Mouse (Mus musculus) intestine, embryonic 15.5 days (tissue): Measurements from ENCODE around the gene Oaz3. TPM values are rescaled to one million over a fixed set of nuclear protein-coding genes. Genes with fewer than 3 reads are reported as not detected.

ENCODE experiments used
- ATAC-seq: fragments of 200-750 bp; cut with Nextera tagmentation; 2 replicates; pipeline ENCODE4 v1.8.0; 2017; ENCODE audit warnings: moderate TSS enrichment, moderate library complexity
- H3K27ac ChIP-seq: fragments of 300-500 bp; sonication (generic); 2 replicates; pipeline ENCODE4 v1.5.1; 2015; ENCODE audit warnings: mild to moderate bottlenecking, inconsistent platforms
- H3K27me3 ChIP-seq: fragments of 300-500 bp; sonication (generic); replicated peaks from 2 replicates; pipeline ENCODE4 v1.6.1; 2015; ENCODE audit warnings: inconsistent platforms
- H3K36me3 ChIP-seq: fragments of 300-500 bp; sonication (generic); 2 replicates; pipeline ENCODE4 v1.6.1; 2015; ENCODE audit warnings: inconsistent platforms
- H3K4me1 ChIP-seq: fragments of 300-500 bp; sonication (generic); replicated peaks from 2 replicates; pipeline ENCODE4 v1.6.1; 2015; ENCODE audit warnings: inconsistent platforms
- H3K4me2 ChIP-seq: fragments of 300-500 bp; sonication (generic); replicated peaks from 2 replicates; pipeline ENCODE4 v1.6.1; 2015; ENCODE audit warnings: mild to moderate bottlenecking, inconsistent platforms
- H3K4me3 ChIP-seq: fragments of 300-500 bp; sonication (generic); replicated peaks from 2 replicates; pipeline ENCODE4 v1.5.1; 2015; ENCODE audit warnings: inconsistent platforms
- H3K9ac ChIP-seq: fragments of 300-500 bp; sonication (generic); 2 replicates; pipeline ENCODE4 v1.6.1; 2015; ENCODE audit warnings: inconsistent platforms
- H3K9me3 ChIP-seq: fragments of 300-500 bp; sonication (generic); 2 replicates; pipeline ENCODE4 v1.6.1; 2016; ENCODE audit warnings: inconsistent platforms
- WGBS: fragments of 180-500 bp; shearing (Covaris S2); methylation state at CpG from one replicate; pipeline ENCODE4 v1.1.7; 2015; 5-methylcytosine and 5-hydroxymethylcytosine counted together
- polyA plus RNA-seq: library from polyadenylated mRNA; unstranded; fragments of >200 nt; fragmentation: Nextera tagmentation; extraction: Ambion mirVana; gene quantifications from 2 replicates; pipeline ENCODE4 v1.2.1, GENCODE M21; 2015

Oaz3 gene
- polyA plus RNA-seq, 1 experiment from 2014 or later = 0.36 TPM

DNA sequence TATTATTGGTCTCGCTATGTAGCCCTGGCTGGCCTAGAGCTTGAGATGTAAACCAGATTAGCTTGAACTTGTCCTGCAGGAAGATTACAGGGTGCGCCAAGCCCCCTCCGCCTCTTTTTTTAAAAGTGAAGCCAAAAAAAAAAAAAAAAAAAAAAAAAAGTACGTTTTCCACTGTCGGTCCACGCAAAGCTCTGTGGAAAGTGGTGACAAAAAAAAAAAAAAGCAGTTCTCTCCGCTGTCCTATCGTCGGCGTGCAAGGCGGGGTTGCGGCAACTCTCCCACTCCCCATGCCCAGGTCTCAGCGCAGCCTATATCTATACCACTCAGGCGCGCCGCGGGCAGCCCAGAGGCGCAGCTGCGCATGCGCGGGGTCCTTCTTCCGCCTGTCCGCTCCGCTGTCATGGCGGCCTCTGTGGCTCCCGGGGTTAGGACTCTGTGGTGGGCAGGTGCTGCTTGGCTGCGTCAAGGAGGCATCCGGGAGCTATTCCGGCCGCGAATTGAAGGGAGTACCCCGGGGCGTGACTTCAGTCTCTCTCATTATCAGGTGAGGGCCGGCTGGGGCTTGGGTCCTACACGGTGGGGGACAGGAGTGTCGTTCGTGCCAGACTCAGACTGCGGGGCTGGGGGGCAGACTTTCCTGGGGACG, 641 bp downstream of the Oaz3 start, which contains the start of gene Mrpl9:
Gene Mrpl9 (plus strand): TSS at position 368 of the 646 bp plus-strand sequence.
- peak within 1 kb of the TSS; percentile 97 for H3K4me3 ChIP-seq
- H3K36me3 ChIP-seq = peaks cover 15% of the 10 kb centered on the region
- H3K4me2 ChIP-seq = peak within 1 kb of the TSS; percentile 83
- H3K9ac ChIP-seq = peak within 1 kb of the TSS; percentile 93
- peak; percentile 99 for ATAC-seq
- H3K27ac ChIP-seq = peak within 1 kb of the TSS; percentile 68; the same call in 1 of the 2 replicates
- no peaks in the 10 kb centered on the region; the same call in 1 of the 2 replicates for H3K4me1 ChIP-seq
- H3K9me3 ChIP-seq = no peaks in the 10 kb centered on the region
- under 1% methylated on average over 39 of the region's 39 CpGs for WGBS
- 0 out of 2 replicates have a peak, but pooled peaks cover 3% of the 10 kb centered on the region for H3K27me3 ChIP-seq

- no peak for ATAC-seq
- Histone ChIP-seq H3K9me3 (no peaks in the 10 kb centered on the region), H3K4me1 (no peaks in the 10 kb centered on the region; the same call in 1 of the 2 replicates), H3K36me3 (no peaks in the 10 kb centered on the region; the same call in 1 of the 2 replicates), H3K4me2 (no peak overlapping the region), H3K27ac (no peak overlapping the region), H3K27me3 (0 out of 2 replicates have a peak, but pooled peaks cover 3% of the 10 kb centered on the region), H3K4me3 (no peak overlapping the region), H3K9ac (no peak overlapping the region)
- WGBS = 38% methylated on average over 3 of the region's 3 CpGs
Measured at GRCm38 (mm10) chr3:94441182-94441581, 2.5 kb downstream of the Oaz3 start.

- 0 out of 2 replicates have a peak, but pooled peaks cover 3% of the 10 kb centered on the region for H3K27me3 ChIP-seq
- H3K9me3 ChIP-seq = no peaks in the 10 kb centered on the region
- H3K4me2 ChIP-seq = no peak overlapping the region
- no peak overlapping the region for H3K4me3 ChIP-seq
- H3K27ac ChIP-seq = no peak overlapping the region
- no peaks in the 10 kb centered on the region for H3K4me1 ChIP-seq
- WGBS = 88% methylated on average over 9 of the region's 9 CpGs
- no peaks in the 10 kb centered on the region for H3K36me3 ChIP-seq
- no peak for ATAC-seq
- H3K9ac ChIP-seq = no peak overlapping the region
Measured at GRCm38 (mm10) chr3:94436420-94436819, 7.3 kb downstream of the Oaz3 start.

- H3K4me3 ChIP-seq = no peak overlapping the region
- WGBS = 44% methylated on average over 2 of the region's 2 CpGs
- no peak overlapping the region for H3K4me2 ChIP-seq
- ATAC-seq = 0 out of 2 replicates have a peak, but pooled peaks have one; percentile 15
- no peak overlapping the region for H3K9ac ChIP-seq
- H3K36me3 ChIP-seq = no peaks in the 10 kb centered on the region
- no peaks in the 10 kb centered on the region for H3K27me3 ChIP-seq
- H3K4me1 ChIP-seq = no peaks in the 10 kb centered on the region
- no peaks in the 10 kb centered on the region for H3K9me3 ChIP-seq
- no peak overlapping the region for H3K27ac ChIP-seq
Measured at GRCm38 (mm10) chr3:94434305-94434704, 9.4 kb downstream of the Oaz3 start.

GRCm38 (mm10) chr3:94430980-94431379, 12.7 kb downstream of the Oaz3 start:
- no peaks in the 10 kb centered on the region for H3K36me3 ChIP-seq
- no peak for ATAC-seq
- H3K4me1 ChIP-seq = no peaks in the 10 kb centered on the region
- 59% methylated on average over 2 of the region's 2 CpGs for WGBS
- H3K9ac ChIP-seq = no peak overlapping the region
- no peak overlapping the region for H3K27ac ChIP-seq
- H3K27me3 ChIP-seq = no peaks in the 10 kb centered on the region
- no peaks in the 10 kb centered on the region for H3K9me3 ChIP-seq
- no peak overlapping the region for H3K4me2 ChIP-seq
- no peak overlapping the region for H3K4me3 ChIP-seq

- Histone ChIP-seq H3K27me3 (no peaks in the 10 kb centered on the region), H3K4me2 (peak within 1 kb of the TSS; percentile 94), H3K27ac (no peak within 1 kb of the TSS), H3K36me3 (no peaks in the 10 kb centered on the region), H3K4me1 (peaks cover 7% of the 10 kb centered on the region), H3K9me3 (no peaks in the 10 kb centered on the region), H3K4me3 (peak within 1 kb of the TSS; percentile 47), H3K9ac (peak within 1 kb of the TSS; percentile 38)
- WGBS = 7% methylated on average over 52 of the region's 52 CpGs
- ATAC-seq = peak; percentile 100
Measured at GRCm38 (mm10) chr3:94413031-94413679, 30.6 kb downstream of the Oaz3 start, which contains the start of gene Tdrkh. Gene Tdrkh (plus strand): TSS chr3:94413273.

DNA sequence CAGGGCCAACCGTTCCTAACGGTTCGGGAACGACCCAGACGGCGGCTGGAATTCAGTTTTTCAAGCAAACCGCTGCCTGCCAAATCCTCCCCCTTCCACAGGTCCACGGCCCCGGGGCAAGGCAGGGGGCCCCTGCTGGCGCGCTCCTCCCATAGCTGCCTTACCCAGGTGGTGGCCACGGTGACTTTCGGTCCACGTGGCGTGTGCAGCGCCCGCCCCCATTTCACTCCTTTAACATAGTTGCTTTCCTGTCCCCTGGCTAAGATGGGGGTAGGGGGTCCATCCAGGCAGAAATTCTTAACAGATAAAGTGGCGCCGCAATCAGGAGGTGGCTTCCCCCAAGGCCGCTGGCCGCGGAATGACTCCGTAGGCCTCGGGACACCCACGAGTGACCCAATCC, 31.2 kb downstream of the Oaz3 start:
- peak overlapping the region; percentile 47 for H3K4me3 ChIP-seq
- H3K4me2 ChIP-seq = peak overlapping the region; percentile 94
- WGBS = 7% methylated on average over 25 of the region's 25 CpGs
- no peaks in the 10 kb centered on the region for H3K36me3 ChIP-seq
- H3K9me3 ChIP-seq = no peaks in the 10 kb centered on the region
- H3K4me1 ChIP-seq = peaks cover 7% of the 10 kb centered on the region
- H3K27ac ChIP-seq = no peak overlapping the region
- no peaks in the 10 kb centered on the region for H3K27me3 ChIP-seq
- peak overlapping the region; percentile 38 for H3K9ac ChIP-seq
- peak; percentile 63 for ATAC-seq

DNA sequence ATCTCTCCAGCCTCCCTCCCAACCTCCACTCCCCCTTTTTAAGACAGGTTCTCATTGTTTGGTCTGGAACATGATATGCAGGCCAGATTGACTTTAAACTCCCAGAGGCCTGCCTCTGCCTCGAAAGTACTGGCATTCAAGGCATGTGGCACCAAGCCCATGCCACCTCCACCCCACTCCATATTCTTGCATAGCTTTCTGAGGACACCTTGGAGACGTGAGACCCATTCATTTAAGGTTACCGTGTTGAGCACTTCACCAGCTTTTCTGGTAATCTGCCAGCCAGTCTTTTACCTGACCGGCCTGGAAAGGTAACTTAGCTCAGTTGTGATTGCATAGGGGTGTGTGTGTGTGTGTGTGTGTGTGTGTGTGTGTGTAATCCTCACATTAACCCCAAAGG, 38.2 kb downstream of the Oaz3 start:
- no peak for ATAC-seq
- no peak overlapping the region for H3K27ac ChIP-seq
- no peak overlapping the region for H3K9ac ChIP-seq
- 63% methylated on average over 4 of the region's 4 CpGs for WGBS
- no peaks in the 10 kb centered on the region for H3K9me3 ChIP-seq
- H3K4me3 ChIP-seq = no peak overlapping the region
- no peaks in the 10 kb centered on the region for H3K36me3 ChIP-seq
- peaks cover 19% of the 10 kb centered on the region for H3K27me3 ChIP-seq
- no peak overlapping the region for H3K4me2 ChIP-seq
- no peaks in the 10 kb centered on the region for H3K4me1 ChIP-seq

GRCm38 (mm10) chr3:94404366-94405054, 39.2 kb downstream of the Oaz3 start:
- Histone ChIP-seq H3K27me3 (peaks cover 27% of the 10 kb centered on the region), H3K9me3 (no peaks in the 10 kb centered on the region), H3K4me1 (no peaks in the 10 kb centered on the region), H3K4me3 (no peak overlapping the region), H3K36me3 (no peaks in the 10 kb centered on the region), H3K27ac (no peak overlapping the region), H3K4me2 (no peak overlapping the region), H3K9ac (no peak overlapping the region)
- ATAC-seq = no peak
- WGBS = 26% methylated on average over 7 of the region's 7 CpGs

DNA sequence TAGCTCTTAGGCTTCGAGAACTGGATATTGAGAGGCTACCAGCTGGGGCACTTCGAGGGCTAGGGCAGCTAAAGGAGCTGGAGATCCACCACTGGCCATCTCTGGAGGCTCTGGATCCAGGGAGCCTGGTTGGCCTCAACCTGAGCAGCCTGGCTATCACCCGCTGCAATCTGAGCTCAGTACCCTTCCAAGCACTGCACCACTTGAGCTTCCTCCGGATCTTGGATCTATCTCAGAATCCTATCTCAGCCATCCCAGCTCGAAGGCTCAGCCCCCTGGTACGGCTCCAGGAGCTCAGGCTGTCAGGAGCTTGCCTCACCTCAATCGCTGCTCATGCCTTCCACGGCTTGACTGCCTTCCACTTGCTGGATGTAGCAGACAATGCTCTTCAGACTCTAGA, 41.3 kb downstream of the Oaz3 start:
- H3K4me1 ChIP-seq = 0 out of 2 replicates have a peak, but pooled peaks cover 2% of the 10 kb centered on the region
- ATAC-seq = no peak
- H3K9ac ChIP-seq = no peak overlapping the region
- no peak overlapping the region for H3K27ac ChIP-seq
- H3K4me2 ChIP-seq = no peak overlapping the region
- no peak overlapping the region for H3K4me3 ChIP-seq
- WGBS = 66% methylated on average over 8 of the region's 8 CpGs
- no peaks in the 10 kb centered on the region for H3K9me3 ChIP-seq
- H3K27me3 ChIP-seq = peaks cover 38% of the 10 kb centered on the region
- no peaks in the 10 kb centered on the region for H3K36me3 ChIP-seq

- no peak overlapping the region for H3K4me2 ChIP-seq
- H3K27ac ChIP-seq = no peak overlapping the region
- H3K27me3 ChIP-seq = peaks cover 45% of the 10 kb centered on the region
- 0 out of 2 replicates have a peak, but pooled peaks cover 2% of the 10 kb centered on the region for H3K4me1 ChIP-seq
- H3K4me3 ChIP-seq = no peak overlapping the region
- WGBS = 46% methylated on average over 5 of the region's 5 CpGs
- H3K9ac ChIP-seq = no peak overlapping the region
- H3K36me3 ChIP-seq = no peaks in the 10 kb centered on the region
- no peaks in the 10 kb centered on the region for H3K9me3 ChIP-seq
- no peak for ATAC-seq
Measured at GRCm38 (mm10) chr3:94399663-94400310, 43.9 kb downstream of the Oaz3 start.
